Mouse (Mus musculus): Measurements from ENCODE around the gene Cbwd1. TPM values are rescaled to one million over a fixed set of nuclear protein-coding genes. Genes with fewer than 3 reads are reported as not detected.

The Cbwd1 gene
- polyA plus RNA-seq, 1 experiment from 2014 or later, result 18.5 TPM

DNA sequence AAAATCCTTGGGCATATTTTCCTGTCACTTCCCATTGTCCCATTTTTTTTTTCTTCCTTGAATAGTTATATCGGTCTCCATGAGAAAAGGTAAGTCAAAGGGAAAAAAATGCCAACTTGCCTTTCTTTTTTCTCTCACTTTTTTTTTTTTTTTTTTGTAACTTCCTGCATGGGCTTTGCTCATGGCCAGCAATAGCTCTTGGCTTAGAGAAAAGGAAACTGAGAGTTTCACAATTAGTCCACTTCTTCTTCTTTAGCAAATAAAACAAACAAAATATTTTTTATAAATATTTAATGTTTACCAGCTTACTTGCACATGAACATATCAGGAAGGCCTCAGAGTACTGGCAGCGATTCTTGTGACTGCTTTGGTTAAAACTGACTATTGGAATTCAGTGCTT, 4.8 kb upstream of the Cbwd1 start:
- no peak overlapping the region for H3K4me3 ChIP-seq
- no peaks in the 10 kb centered on the region for H3K27me3 ChIP-seq (ENCODE audit: insufficient read depth, poor library complexity, severe bottlenecking)
- H3K27ac ChIP-seq, result no peak overlapping the region
- no peaks in the 10 kb centered on the region for H3K4me1 ChIP-seq (replicated peaks)
- DNase-seq (ENCODE audit: low spot score), result no peak
- no peaks in the 10 kb centered on the region for H3K36me3 ChIP-seq
- WGBS, result 86% methylated on average over 2 of the region's 2 CpGs
- no peaks in the 10 kb centered on the region for H3K9me3 ChIP-seq

DNA sequence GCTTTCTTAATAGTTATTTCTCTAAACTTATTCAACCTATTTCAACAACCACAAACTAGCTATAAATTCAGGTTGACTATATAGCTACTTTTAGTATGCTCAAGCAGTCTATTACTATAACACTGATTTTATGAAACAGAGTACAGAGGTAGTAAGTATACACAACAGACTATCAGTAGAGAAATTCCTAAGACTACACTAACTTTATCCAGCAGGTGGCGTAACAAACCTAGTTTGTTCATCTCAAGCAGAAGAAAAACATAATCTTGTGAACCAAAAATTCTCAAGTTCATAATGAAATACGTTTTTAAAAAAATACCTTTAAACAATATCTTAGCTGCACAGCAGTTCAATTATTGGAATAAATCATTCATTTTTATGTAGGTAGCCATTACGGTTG, 2.9 kb downstream of the Cbwd1 start:
- DNase-seq (ENCODE audit: low spot score), result no peak
- no peak overlapping the region for H3K27ac ChIP-seq
- no peak overlapping the region for H3K4me3 ChIP-seq
- no peaks in the 10 kb centered on the region for H3K9me3 ChIP-seq
- H3K27me3 ChIP-seq (ENCODE audit: insufficient read depth, poor library complexity, severe bottlenecking), result no peaks in the 10 kb centered on the region
- H3K4me1 ChIP-seq (replicated peaks), result peaks cover 13% of the 10 kb centered on the region
- 41% methylated on average over 3 of the region's 3 CpGs for WGBS
- H3K36me3 ChIP-seq, result peaks cover 38% of the 10 kb centered on the region

DNA sequence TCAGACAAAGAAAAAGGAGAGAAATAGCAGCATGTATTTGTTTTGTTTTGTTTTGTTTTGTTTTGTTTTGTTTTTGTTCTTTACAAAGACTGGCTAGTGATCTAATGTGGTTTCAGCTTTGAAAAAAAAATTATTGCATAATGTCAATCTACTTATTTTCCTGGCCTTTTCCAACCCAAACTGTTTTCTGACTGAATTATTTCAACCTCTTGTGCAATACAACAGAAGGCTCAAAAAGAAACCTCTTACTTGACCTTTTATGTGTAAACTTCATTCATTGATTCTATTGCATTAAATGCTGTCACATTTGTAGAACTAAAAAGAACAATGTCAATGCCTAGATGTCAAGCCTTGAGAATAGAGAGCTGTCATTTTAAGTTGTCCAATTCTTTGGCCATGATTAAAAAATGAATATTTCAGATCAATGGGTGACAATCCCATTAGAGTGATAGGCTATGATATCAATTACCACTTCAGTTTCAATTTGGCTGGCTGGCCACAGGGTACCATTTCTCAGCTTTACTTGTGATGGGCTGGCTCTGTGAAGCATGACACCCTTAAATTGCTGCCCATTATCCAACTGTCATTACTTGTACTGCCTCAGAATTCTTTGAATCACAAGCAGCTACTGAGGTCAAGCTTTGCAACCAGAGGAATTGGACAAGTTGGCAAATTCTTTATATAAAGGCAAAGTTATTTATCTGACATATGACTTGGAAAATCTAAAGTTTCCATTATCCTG, 15.7 kb downstream of the Cbwd1 start:
- Histone ChIP-seq H3K9me3 (no peaks in the 10 kb centered on the region), H3K27ac (no peak overlapping the region), H3K4me3 (no peak overlapping the region), H3K36me3 (peaks cover 3% of the 10 kb centered on the region), H3K4me1 (replicated peaks) (peaks cover 41% of the 10 kb centered on the region), H3K27me3 (ENCODE audit: insufficient read depth, poor library complexity, severe bottlenecking) (no peaks in the 10 kb centered on the region)
- DNase-seq (ENCODE audit: low spot score), result peak; percentile 20

DNA sequence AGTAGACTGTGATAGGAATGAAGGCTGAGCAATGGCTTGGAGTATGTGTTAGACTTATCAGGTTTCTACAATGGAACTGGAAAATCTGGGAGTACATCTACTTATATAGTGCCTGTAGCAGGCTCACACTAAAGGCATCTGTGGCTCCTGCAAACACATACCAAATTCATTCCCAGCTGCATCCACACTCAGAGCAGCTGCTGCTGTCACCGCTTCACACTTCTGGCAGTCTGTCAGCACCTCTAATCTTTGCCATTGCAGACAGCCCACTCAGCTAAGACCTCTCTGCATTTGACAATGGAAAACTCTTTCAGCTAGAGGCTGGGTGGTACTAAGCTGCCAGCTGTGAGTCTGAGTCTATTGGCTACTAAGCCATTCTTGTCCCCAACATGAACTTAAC, 24.3 kb downstream of the Cbwd1 start:
- H3K4me1 ChIP-seq (replicated peaks), result peaks cover 9% of the 10 kb centered on the region
- DNase-seq (ENCODE audit: low spot score), result peak; percentile 17
- H3K9me3 ChIP-seq, result no peaks in the 10 kb centered on the region
- no peak overlapping the region for H3K27ac ChIP-seq
- H3K4me3 ChIP-seq, result no peak overlapping the region
- no peaks in the 10 kb centered on the region for H3K27me3 ChIP-seq (ENCODE audit: insufficient read depth, poor library complexity, severe bottlenecking)
- WGBS, result 60% methylated on average over 1 of the region's 1 CpGs
- peaks cover 45% of the 10 kb centered on the region for H3K36me3 ChIP-seq

DNA sequence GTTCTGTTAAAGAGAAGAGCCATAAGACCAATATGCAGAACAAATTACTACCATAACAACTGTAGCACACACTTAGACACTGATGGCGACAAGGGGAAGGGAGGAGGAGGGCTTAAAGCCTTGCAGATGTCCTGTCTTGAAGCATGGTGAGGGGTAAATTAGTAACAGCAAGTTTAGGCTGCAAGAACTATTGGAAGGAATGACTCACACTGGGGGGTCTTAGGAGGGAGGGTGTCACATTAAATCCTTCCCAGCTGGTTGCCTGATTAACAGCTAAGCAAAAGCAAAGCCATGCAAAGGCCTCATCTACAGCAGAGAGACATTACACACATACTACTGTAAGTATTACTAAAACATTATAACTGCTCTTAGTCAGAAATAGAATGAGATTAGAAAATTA, 32.4 kb downstream of the Cbwd1 start:
- Histone ChIP-seq H3K4me1 (replicated peaks) (peaks cover 4% of the 10 kb centered on the region), H3K27me3 (ENCODE audit: insufficient read depth, poor library complexity, severe bottlenecking) (no peaks in the 10 kb centered on the region), H3K4me3 (no peak overlapping the region), H3K27ac (no peak overlapping the region), H3K9me3 (no peaks in the 10 kb centered on the region), H3K36me3 (peaks cover 4% of the 10 kb centered on the region; the same call in 1 of the 2 replicates)
- DNase-seq (ENCODE audit: low spot score), result no peak
- WGBS, result 35% methylated on average over 1 of the region's 1 CpGs

DNA sequence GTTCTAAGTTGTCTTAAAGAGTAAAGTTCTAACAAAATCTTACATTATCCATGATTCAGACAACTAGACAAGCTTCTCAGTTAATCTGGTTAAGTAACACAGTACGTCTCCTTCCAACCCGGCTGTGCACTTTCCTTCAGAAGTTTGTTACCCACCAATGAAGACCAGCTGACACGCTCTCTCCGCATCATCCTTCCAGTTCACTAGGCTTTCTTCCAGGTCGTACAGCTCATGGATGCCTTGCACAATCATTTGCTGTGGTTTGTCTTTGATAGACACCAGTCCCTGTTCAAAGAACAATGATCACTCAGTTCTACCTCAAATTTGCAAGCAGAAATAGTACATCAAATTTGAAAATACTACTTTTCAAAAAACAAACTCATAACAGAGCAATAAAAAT, 40.5 kb downstream of the Cbwd1 start:
- DNase-seq (ENCODE audit: low spot score), result no peak
- Histone ChIP-seq H3K4me3 (no peak overlapping the region), H3K27me3 (ENCODE audit: insufficient read depth, poor library complexity, severe bottlenecking) (no peaks in the 10 kb centered on the region), H3K4me1 (replicated peaks) (no peaks in the 10 kb centered on the region), H3K27ac (no peak overlapping the region), H3K9me3 (peaks cover 4% of the 10 kb centered on the region; the same call in 1 of the 2 replicates), H3K36me3 (peaks cover 39% of the 10 kb centered on the region)
- 90% methylated on average over 5 of the region's 5 CpGs for WGBS

DNA sequence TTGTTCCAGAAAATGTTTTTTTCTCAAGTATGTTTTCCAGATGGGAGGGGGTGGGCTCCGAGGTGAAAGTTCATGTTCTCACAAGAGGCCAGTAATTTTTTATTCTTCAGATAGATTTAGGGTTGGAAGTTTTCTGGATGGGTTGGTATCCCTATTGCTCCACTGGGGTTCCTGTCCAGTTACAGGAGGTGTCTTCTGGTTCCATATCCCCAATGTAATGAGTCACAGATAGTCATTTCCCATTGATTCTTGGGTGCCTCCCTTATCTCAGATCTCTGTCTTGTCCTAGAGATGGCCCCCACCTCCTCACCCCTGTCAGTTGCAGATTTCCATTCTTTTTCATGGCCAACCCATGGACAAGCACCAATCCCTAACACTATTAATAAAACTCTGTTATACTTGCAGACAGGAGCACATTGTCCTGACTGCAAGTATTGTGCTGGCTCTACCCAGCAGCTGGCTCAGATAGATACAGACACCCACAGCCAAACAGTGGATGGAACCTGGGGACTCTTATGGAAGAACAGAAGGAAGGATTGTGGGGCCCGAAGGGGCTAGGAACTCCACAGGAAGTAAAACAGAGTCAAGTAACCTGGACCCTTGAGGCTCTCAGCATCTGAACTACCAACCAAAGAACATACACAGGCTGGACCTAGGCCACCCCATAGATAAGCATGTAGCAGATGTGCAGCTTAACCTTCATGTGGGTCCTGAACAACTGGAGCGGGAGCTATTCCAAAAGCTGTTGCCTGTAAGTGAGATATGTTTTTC, 52.8 kb downstream of the Cbwd1 start:
- H3K9me3 ChIP-seq, result no peaks in the 10 kb centered on the region
- WGBS, result 93% methylated on average over 3 of the region's 3 CpGs
- peaks cover 16% of the 10 kb centered on the region for H3K27me3 ChIP-seq (ENCODE audit: insufficient read depth, poor library complexity, severe bottlenecking)
- H3K4me1 ChIP-seq (replicated peaks), result no peaks in the 10 kb centered on the region
- H3K27ac ChIP-seq, result no peak overlapping the region
- DNase-seq (ENCODE audit: low spot score), result no peak
- no peak overlapping the region for H3K4me3 ChIP-seq
- H3K36me3 ChIP-seq, result no peaks in the 10 kb centered on the region

DNA sequence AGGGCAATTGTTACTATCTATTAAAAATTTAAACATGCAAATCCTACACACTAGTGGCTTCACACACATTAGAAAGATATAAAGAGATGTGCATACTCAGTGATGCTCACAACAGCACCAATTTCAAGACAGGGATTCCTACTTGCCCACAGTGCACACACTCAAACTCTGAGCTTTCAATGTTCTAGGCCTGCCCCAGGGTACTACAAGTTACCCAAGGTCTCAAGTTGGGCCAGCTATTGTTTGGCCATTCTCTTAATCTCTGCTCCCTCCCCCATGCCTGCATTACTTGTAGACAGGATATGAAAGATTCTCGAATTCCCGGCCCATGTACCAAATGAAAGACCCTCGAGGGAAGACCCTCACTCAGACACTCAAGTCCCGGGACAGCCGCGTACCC, 53.8 kb downstream of the Cbwd1 start:
- Histone ChIP-seq H3K4me1 (replicated peaks) (no peaks in the 10 kb centered on the region), H3K36me3 (no peaks in the 10 kb centered on the region), H3K4me3 (no peak overlapping the region), H3K27ac (no peak overlapping the region), H3K9me3 (no peaks in the 10 kb centered on the region), H3K27me3 (ENCODE audit: insufficient read depth, poor library complexity, severe bottlenecking) (peaks cover 25% of the 10 kb centered on the region)
- no peak for DNase-seq (ENCODE audit: low spot score)
- WGBS, result 94% methylated on average over 6 of the region's 6 CpGs

DNA sequence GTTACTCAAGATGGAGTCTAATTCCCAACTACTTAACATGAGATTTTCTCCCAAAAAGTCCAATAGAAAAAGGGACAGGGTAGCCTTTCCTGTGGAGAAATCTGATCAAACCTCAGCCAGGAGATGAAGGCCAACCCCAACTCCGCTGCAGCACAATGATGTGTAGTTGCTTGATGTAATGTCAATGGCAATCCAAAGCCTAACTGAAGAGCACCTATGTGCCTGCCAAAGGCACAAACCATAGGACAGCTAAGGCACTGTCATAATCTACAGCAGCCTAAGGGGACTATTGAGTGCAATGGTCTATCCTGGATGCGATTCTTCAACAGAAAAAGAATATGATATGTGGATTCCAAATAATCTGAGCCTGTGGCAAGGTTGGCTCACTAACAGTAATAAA, 58.6 kb downstream of the Cbwd1 start:
- H3K4me1 ChIP-seq (replicated peaks), result peaks cover 18% of the 10 kb centered on the region
- no peaks in the 10 kb centered on the region for H3K36me3 ChIP-seq
- DNase-seq (ENCODE audit: low spot score), result no peak
- 48% methylated on average over 2 of the region's 2 CpGs for WGBS
- H3K4me3 ChIP-seq, result no peak overlapping the region
- H3K27ac ChIP-seq, result no peak overlapping the region
- peaks cover 74% of the 10 kb centered on the region for H3K27me3 ChIP-seq (ENCODE audit: insufficient read depth, poor library complexity, severe bottlenecking)
- no peaks in the 10 kb centered on the region for H3K9me3 ChIP-seq

DNA sequence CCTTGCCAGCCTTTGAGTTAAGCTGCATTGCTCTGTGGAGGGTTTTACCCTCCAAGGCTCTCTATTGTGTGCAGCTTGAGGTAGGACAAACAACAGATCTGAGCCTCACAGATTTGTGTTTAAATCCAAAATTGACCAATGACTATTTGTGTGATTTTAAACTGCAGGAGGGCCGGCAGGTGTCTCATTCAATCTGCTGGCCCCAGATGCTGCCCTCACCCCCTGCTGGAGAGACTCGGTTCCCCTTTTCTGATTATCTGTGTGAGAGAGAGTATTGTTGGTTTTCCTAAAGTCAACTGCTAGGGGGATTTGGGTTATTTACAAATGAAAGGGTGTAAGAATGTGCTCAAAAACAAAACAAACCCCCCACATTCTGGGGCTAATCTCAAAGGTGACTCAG, 59.2 kb downstream of the Cbwd1 start:
- DNase-seq (ENCODE audit: low spot score), result no peak
- Histone ChIP-seq H3K36me3 (no peaks in the 10 kb centered on the region), H3K27me3 (ENCODE audit: insufficient read depth, poor library complexity, severe bottlenecking) (peaks cover 79% of the 10 kb centered on the region), H3K4me1 (replicated peaks) (peaks cover 24% of the 10 kb centered on the region), H3K27ac (no peak overlapping the region), H3K9me3 (no peaks in the 10 kb centered on the region), H3K4me3 (no peak overlapping the region)
- WGBS, result 1% methylated on average over 2 of the region's 2 CpGs

DNA sequence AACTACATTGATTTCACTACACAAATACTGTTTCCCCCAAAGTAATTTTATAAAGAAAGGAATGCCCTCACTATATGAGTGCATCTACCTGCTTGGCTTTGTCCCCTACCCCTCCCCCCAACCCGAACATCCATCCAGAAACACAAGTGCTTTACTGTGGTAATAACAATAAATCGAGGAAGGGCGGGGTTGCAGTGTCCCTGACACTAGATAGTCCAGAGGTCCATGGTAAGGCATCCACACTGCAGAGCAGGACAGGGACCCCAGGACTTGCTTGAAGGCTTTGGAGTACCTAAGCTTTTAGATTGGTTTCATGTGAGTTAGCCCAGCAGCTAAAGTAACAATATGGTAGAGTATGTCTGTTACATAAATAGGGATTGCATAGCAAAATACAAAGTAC, 59.7 kb downstream of the Cbwd1 start:
- DNase-seq (ENCODE audit: low spot score), result peak; percentile 17
- Histone ChIP-seq H3K27ac (no peak overlapping the region), H3K4me3 (no peak overlapping the region), H3K9me3 (no peaks in the 10 kb centered on the region), H3K36me3 (no peaks in the 10 kb centered on the region), H3K4me1 (replicated peaks) (peaks cover 29% of the 10 kb centered on the region), H3K27me3 (ENCODE audit: insufficient read depth, poor library complexity, severe bottlenecking) (peaks cover 85% of the 10 kb centered on the region)
- WGBS, result 9% methylated on average over 3 of the region's 3 CpGs

DNA sequence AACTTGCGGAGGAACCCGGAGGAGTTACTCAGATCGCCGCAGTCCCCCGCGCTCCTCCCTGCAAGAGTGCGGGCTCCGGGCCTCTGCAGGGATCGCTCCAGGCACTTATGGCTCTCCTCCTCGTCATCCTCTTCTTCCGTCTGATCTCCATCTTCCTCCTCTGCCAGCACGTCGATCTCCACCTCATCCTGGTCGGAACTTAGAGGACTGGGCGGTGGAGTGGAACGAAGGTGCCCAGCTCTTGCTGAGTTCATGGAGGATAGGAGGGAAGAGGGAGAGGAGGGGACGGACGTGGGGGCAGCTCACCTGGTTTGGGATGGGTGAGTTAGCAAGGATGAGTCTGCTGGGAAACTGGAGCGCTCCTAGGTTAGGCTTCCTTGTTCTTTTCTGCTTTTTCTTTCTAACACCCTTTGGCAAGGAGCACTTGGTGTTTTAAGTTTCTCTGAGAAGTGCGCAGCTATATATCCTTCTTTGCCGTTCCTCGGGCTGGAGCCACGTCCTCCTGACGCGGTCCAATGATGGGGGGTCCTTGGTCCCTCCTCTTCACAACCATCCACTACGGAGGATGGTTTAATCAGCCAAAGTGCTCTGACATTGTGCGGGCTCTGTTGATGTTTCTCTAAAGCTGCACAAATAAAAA, 60.7 kb downstream of the Cbwd1 start, which contains the start of gene Foxd4:
TSS of gene Foxd4 (minus strand) at position 617 of the 640 bp plus-strand sequence.
- under 1% methylated on average over 27 of the region's 27 CpGs for WGBS
- DNase-seq (ENCODE audit: low spot score), result no peak
- peaks cover 29% of the 10 kb centered on the region for H3K4me1 ChIP-seq (replicated peaks)
- H3K36me3 ChIP-seq, result no peaks in the 10 kb centered on the region
- 0 out of 2 replicates have a peak within 1 kb of the TSS, but pooled peaks have one; percentile 0 for H3K27ac ChIP-seq
- H3K4me3 ChIP-seq, result peak within 1 kb of the TSS; percentile 53
- H3K9me3 ChIP-seq, result no peaks in the 10 kb centered on the region
- H3K27me3 ChIP-seq (ENCODE audit: insufficient read depth, poor library complexity, severe bottlenecking), result peaks cover 95% of the 10 kb centered on the region
